In the genomic region with DNA sequence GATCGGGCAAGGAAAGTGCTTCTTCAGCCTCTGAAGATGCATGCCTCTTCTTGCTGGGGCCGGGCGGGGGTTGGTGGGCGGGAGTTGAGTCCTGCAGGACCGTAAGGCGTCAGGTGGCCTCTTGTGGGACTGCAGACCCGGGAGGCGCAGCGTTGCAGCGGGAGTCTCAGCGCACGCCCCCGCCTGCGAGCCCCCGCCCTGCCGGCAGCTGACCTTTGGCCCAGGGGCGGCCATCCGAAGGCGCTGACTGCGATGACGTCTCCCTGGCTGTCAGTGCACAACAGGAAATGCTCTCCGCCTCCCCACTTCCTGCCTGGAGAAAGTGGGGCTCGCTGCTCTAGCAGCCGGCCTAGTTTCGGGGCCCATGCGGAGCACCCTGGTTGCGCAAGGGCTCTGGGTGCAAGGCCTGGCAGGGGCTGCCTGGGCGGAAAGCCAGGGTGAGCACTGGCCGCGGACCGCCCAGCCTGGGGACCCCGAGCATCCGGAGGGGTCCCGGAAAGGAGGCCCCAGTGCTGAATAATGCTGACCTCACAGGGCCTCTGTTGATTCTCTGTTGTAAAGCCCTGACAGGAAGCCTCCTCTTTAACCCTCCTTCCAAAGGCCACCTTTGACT, we compare ENCODE assay signal across 8 mouse cellular contexts. TPM values are rescaled to one million over a fixed set of nuclear protein-coding genes. Genes with fewer than 3 reads are reported as not detected.
DNase-seq lines count a peak whose midpoint lies in the region; ATAC-seq lines count a peak whose summit lies in the region.

No protein-coding gene starts in this region.

- ATAC-seq in common myeloid progenitor, adult 5-6 weeks (replicated peaks; ENCODE audit: low read depth, poor library complexity, severe bottlenecking) = peak; percentile 93

- H3K4me3 ChIP-seq in megakaryocyte, embryonic 14.5 days (replicated peaks) = peak overlapping the region; percentile 93

- H3K4me1 ChIP-seq in megakaryocyte, embryonic 14.5 days = peaks cover 56% of the 10 kb centered on the region

- intact Hi-C loops in left cerebral cortex, postnatal 10 days (cut with DNase I) = no loop called here

- no peaks in the 10 kb centered on the region for H3K27me3 ChIP-seq in megakaryocyte, embryonic 14.5 days (replicated peaks)

- no peaks in the 10 kb centered on the region for H3K9me3 ChIP-seq in megakaryocyte, embryonic 14.5 days

- peak; percentile 56 for DNase-seq in ZHBTc4 (ENCODE audit: low read depth, low spot score)
- DNase-seq in gastrocnemius, postnatal 10 days = peak; percentile 60
- peak; percentile 94 for DNase-seq in induced T-regulatory cell, adult 2 months (ENCODE audit: low read depth)
- DNase-seq in left cerebral cortex, postnatal 10 days (ENCODE audit: extremely low spot score in 1 of 2, low spot score in 2 of 2) = peak; percentile 48 to 89
- peak; percentile 82 for DNase-seq in right cerebral cortex, adult 18-20 months
- DNase-seq in urinary bladder, adult 2 months (ENCODE audit: low spot score) = peak; percentile 62

- H3K36me3 ChIP-seq in megakaryocyte, embryonic 14.5 days (replicated peaks; ENCODE audit: low read length) = no peaks in the 10 kb centered on the region

RNA-seq across cellular contexts. Expression of a gene that starts 17.0 kb away (rescaled TPM):
- 1.5 and 1.8 TPM in 2 replicates for total RNA-seq in common myeloid progenitor, adult 5-6 weeks (2017)
- total RNA-seq in gastrocnemius, postnatal 10 days (2021) = 10 to 100 TPM; 53.4 to 64.4 TPM
- total RNA-seq in left cerebral cortex, postnatal 10 days (2021) = 100 to 1,000 TPM; 277 to 292 TPM
- 0.47 and 0.75 TPM in 2 replicates for polyA plus RNA-seq in megakaryocyte, embryonic 14.5 days (2012; ENCODE audit: insufficient read depth, low replicate concordance)
- polyA plus RNA-seq in urinary bladder, adult 2 months (2012; rRNA removed) = 14.4 and 18.4 TPM in 2 replicates

Comparison
In these comparisons a context has a peak if more than half of its experiments do, and no peak if none do; other contexts are left out.
1. Peak in every context shown above with its lines: DNase-seq, ATAC-seq and H3K4me3 ChIP-seq.
2. RNA of a gene that starts 17.0 kb away (total RNA-seq): 277 to 292 TPM in left cerebral cortex, postnatal 10 days and 53.4 to 64.4 TPM in gastrocnemius, postnatal 10 days; 1.5 to 1.8 TPM in common myeloid progenitor, adult 5-6 weeks; every median in the first group is over 10 times any median in the second.